Mouse (Mus musculus): ENCODE measurements around the gene Klhdc8a. TPM values are rescaled to one million over a fixed set of nuclear protein-coding genes. Genes with fewer than 3 reads are reported as not detected.

Klhdc8a gene
- polyA plus RNA-seq, 1 experiment from 2014 or later: 0.32 TPM

GRCm38 (mm10) chr1:132317894-132318863 is 19.8 kb downstream of the Klhdc8a start:
- Histone ChIP-seq H3K4me3 (ENCODE audit: low read depth, low read length) (peak overlapping the region; percentile 63), H3K36me3 (replicated peaks; ENCODE audit: insufficient read depth, low read length) (0 out of 2 replicates have a peak, but pooled peaks cover 4% of the 10 kb centered on the region), H3K27ac (ENCODE audit: low read depth) (peak overlapping the region; percentile 89)

GRCm38 (mm10) chr1:132319242-132319641 is 20.8 kb downstream of the Klhdc8a start:
- DNase-seq (peak; percentile 75), ATAC-seq (no peak)
- Histone ChIP-seq H3K9ac (replicated peaks) (no peak overlapping the region), H3K4me2 (ENCODE audit: low read depth, low read length) (peak overlapping the region; percentile 91), H3K36me3 (replicated peaks; ENCODE audit: insufficient read depth, low read length) (0 out of 2 replicates have a peak, but pooled peaks cover 6% of the 10 kb centered on the region), H3K4me3 (ENCODE audit: low read depth, low read length) (no peak overlapping the region), H3K4me1 (ENCODE audit: insufficient read depth) (peaks cover 47% of the 10 kb centered on the region), H3K27ac (ENCODE audit: low read depth) (0 out of 2 replicates have a peak overlapping the region, but pooled peaks have one; percentile 89), H3K9me3 (ENCODE audit: low read length) (no peaks in the 10 kb centered on the region), H3K27me3 (ENCODE audit: insufficient read depth, low read length) (0 out of 2 replicates have a peak, but pooled peaks cover 7% of the 10 kb centered on the region)
- no peak for TF ChIP-seq CTCF (IDR thresholded peaks at IDR 0.05; ENCODE audit: low read depth)
- TF ChIP-seq EP300 (IDR thresholded peaks at IDR 0.05; ENCODE audit: low read depth): no peak
- WGBS (ENCODE audit: insufficient replicate concordance): 35% methylated on average over 5 of the region's 5 CpGs

More at GRCm38 (mm10) chr1:132317894-132318863, 19.8 kb downstream of the Klhdc8a start:
- no peak overlapping the region for H3K9ac ChIP-seq (replicated peaks)
- 0 out of 2 replicates have a peak, but pooled peaks cover 7% of the 10 kb centered on the region for H3K27me3 ChIP-seq (ENCODE audit: insufficient read depth, low read length)
- WGBS (ENCODE audit: insufficient replicate concordance): 35% methylated on average over 8 of the region's 8 CpGs
- TF ChIP-seq CTCF (IDR thresholded peaks at IDR 0.05; ENCODE audit: low read depth) (no peak), EP300 (IDR thresholded peaks at IDR 0.05; ENCODE audit: low read depth) (0 out of 2 replicates have a peak, but pooled peaks have one; percentile 1)
- H3K4me1 ChIP-seq (ENCODE audit: insufficient read depth): peaks cover 47% of the 10 kb centered on the region
- H3K4me2 ChIP-seq (ENCODE audit: low read depth, low read length): peak overlapping the region; percentile 91
- ATAC-seq: no peak
- no peaks in the 10 kb centered on the region for H3K9me3 ChIP-seq (ENCODE audit: low read length)
- no peak for DNase-seq

- no peak for DNase-seq
- Histone ChIP-seq H3K4me3 (ENCODE audit: low read depth, low read length) (no peak overlapping the region), H3K9me3 (ENCODE audit: low read length) (no peaks in the 10 kb centered on the region), H3K9ac (replicated peaks) (peak overlapping the region; percentile 38), H3K4me2 (ENCODE audit: low read depth, low read length) (no peak overlapping the region), H3K36me3 (replicated peaks; ENCODE audit: insufficient read depth, low read length) (0 out of 2 replicates have a peak, but pooled peaks cover 17% of the 10 kb centered on the region), H3K27me3 (ENCODE audit: insufficient read depth, low read length) (no peaks in the 10 kb centered on the region), H3K4me1 (ENCODE audit: insufficient read depth) (peaks cover 36% of the 10 kb centered on the region), H3K27ac (ENCODE audit: low read depth) (no peak overlapping the region)
- WGBS (ENCODE audit: insufficient replicate concordance): 72% methylated on average over 7 of the region's 7 CpGs
- TF ChIP-seq EP300 (IDR thresholded peaks at IDR 0.05; ENCODE audit: low read depth) (no peak), CTCF (IDR thresholded peaks at IDR 0.05; ENCODE audit: low read depth) (no peak)
- ATAC-seq: no peak
Observed at GRCm38 (mm10) chr1:132321821-132322580, 23.6 kb downstream of the Klhdc8a start.

GRCm38 (mm10) chr1:132322711-132323542 is 24.5 kb downstream of the Klhdc8a start:
- ATAC-seq: no peak
- peaks cover 42% of the 10 kb centered on the region for H3K4me1 ChIP-seq (ENCODE audit: insufficient read depth)
- H3K27ac ChIP-seq (ENCODE audit: low read depth): no peak overlapping the region
- H3K4me2 ChIP-seq (ENCODE audit: low read depth, low read length): no peak overlapping the region
- no peaks in the 10 kb centered on the region for H3K27me3 ChIP-seq (ENCODE audit: insufficient read depth, low read length)
- 64% methylated on average over 13 of the region's 13 CpGs for WGBS (ENCODE audit: insufficient replicate concordance)
- DNase-seq: no peak
- peak overlapping the region; percentile 38; the same call in 1 of the 2 replicates for H3K9ac ChIP-seq (replicated peaks)
- TF ChIP-seq CTCF (IDR thresholded peaks at IDR 0.05; ENCODE audit: low read depth) (no peak), EP300 (IDR thresholded peaks at IDR 0.05; ENCODE audit: low read depth) (no peak)
- 0 out of 2 replicates have a peak, but pooled peaks cover 21% of the 10 kb centered on the region for H3K36me3 ChIP-seq (replicated peaks; ENCODE audit: insufficient read depth, low read length)
- H3K4me3 ChIP-seq (ENCODE audit: low read depth, low read length): no peak overlapping the region
- H3K9me3 ChIP-seq (ENCODE audit: low read length): no peaks in the 10 kb centered on the region

- WGBS (ENCODE audit: insufficient replicate concordance): 67% methylated on average over 9 of the region's 9 CpGs
- H3K4me2 ChIP-seq (ENCODE audit: low read depth, low read length): no peak overlapping the region
- TF ChIP-seq CTCF (IDR thresholded peaks at IDR 0.05; ENCODE audit: low read depth) (no peak), EP300 (IDR thresholded peaks at IDR 0.05; ENCODE audit: low read depth) (peak; percentile 21; the same call in 1 of the 2 replicates)
- peaks cover 35% of the 10 kb centered on the region for H3K4me1 ChIP-seq (ENCODE audit: insufficient read depth)
- peaks cover 41% of the 10 kb centered on the region; the same call in 1 of the 2 replicates for H3K36me3 ChIP-seq (replicated peaks; ENCODE audit: insufficient read depth, low read length)
- no peak overlapping the region for H3K9ac ChIP-seq (replicated peaks)
- ATAC-seq (peak; percentile 89), DNase-seq (peak; percentile 79)
- H3K4me3 ChIP-seq (ENCODE audit: low read depth, low read length): no peak overlapping the region
- no peaks in the 10 kb centered on the region for H3K27me3 ChIP-seq (ENCODE audit: insufficient read depth, low read length)
- H3K27ac ChIP-seq (ENCODE audit: low read depth): peak overlapping the region; percentile 35; the same call in 1 of the 2 replicates
- H3K9me3 ChIP-seq (ENCODE audit: low read length): no peaks in the 10 kb centered on the region
Observed at GRCm38 (mm10) chr1:132326777-132327176, 28.4 kb downstream of the Klhdc8a start.

All from liver, postnatal 0 days (tissue).